Mouse (Mus musculus) embryonic fibroblast, embryonic 13.5 days (primary cell): ENCODE measurements around the gene Rtl5. TPM values are rescaled to one million over a fixed set of nuclear protein-coding genes. Genes with fewer than 3 reads are reported as not detected.

Experiments used
- H3K27ac ChIP-seq: 2 replicates; pipeline ENCODE4 v1.5.1; 2012; ENCODE audit warnings: low read length, control low read depth, inconsistent platforms; ENCODE audit not compliant: insufficient read depth
- H3K4me1 ChIP-seq: 2 replicates; pipeline ENCODE4 v1.6.1; 2011; ENCODE audit warnings: low read length; ENCODE audit not compliant: control insufficient read depth, insufficient read depth
- H3K4me3 ChIP-seq: 2 replicates; pipeline ENCODE4 v1.5.1; 2011; ENCODE audit warnings: mild to moderate bottlenecking, control low read depth, low read length; ENCODE audit not compliant: insufficient read depth
- CTCF ChIP-seq: IDR thresholded peaks from 2 replicates; pipeline ENCODE4 v1.5.1; 2011; ENCODE audit warnings: mild to moderate bottlenecking, control low read depth, low read length, moderate library complexity, borderline replicate concordance; ENCODE audit not compliant: insufficient read depth
- POLR2A ChIP-seq: IDR thresholded peaks from 2 replicates; pipeline ENCODE4 v1.6.1; 2011; ENCODE audit warnings: low read depth, mild to moderate bottlenecking, control low read depth, low read length, moderate library complexity
- polyA plus RNA-seq: library from polyadenylated mRNA; stranded (reverse); fragments of >200 nt; gene quantifications from 2 replicates; pipeline ENCODE4 v1.2.4, GENCODE M21; 2011; ENCODE audit warnings: low read depth; ENCODE audit not compliant: missing spikeins, insufficient read length

Rtl5 gene
- polyA plus RNA-seq, 1 experiment = 4.6 TPM

- Histone ChIP-seq H3K4me1 (no peaks in the 10 kb centered on the region), H3K4me3 (no peak overlapping the region), H3K27ac (no peak overlapping the region)
- TF ChIP-seq POLR2A (no peak), CTCF (no peak)
Observed at GRCm38 (mm10) chrX:102041562-102041961, 29.5 kb downstream of the Rtl5 start.

GRCm38 (mm10) chrX:102037506-102037905 lies 33.6 kb downstream of the Rtl5 start:
- no peak overlapping the region for H3K27ac ChIP-seq
- TF ChIP-seq POLR2A (no peak), CTCF (no peak)
- no peaks in the 10 kb centered on the region for H3K4me1 ChIP-seq
- H3K4me3 ChIP-seq = no peak overlapping the region

GRCm38 (mm10) chrX:102036866-102037361 lies 34.2 kb downstream of the Rtl5 start:
- TF ChIP-seq POLR2A = no peak
- Histone ChIP-seq H3K4me1 (no peaks in the 10 kb centered on the region), H3K4me3 (no peak overlapping the region), H3K27ac (no peak overlapping the region)

GRCm38 (mm10) chrX:102035671-102036070 lies 35.4 kb downstream of the Rtl5 start:
- Histone ChIP-seq H3K4me1 (no peaks in the 10 kb centered on the region), H3K4me3 (no peak overlapping the region), H3K27ac (no peak overlapping the region)
- no peak for TF ChIP-seq CTCF
- TF ChIP-seq POLR2A = no peak

DNA sequence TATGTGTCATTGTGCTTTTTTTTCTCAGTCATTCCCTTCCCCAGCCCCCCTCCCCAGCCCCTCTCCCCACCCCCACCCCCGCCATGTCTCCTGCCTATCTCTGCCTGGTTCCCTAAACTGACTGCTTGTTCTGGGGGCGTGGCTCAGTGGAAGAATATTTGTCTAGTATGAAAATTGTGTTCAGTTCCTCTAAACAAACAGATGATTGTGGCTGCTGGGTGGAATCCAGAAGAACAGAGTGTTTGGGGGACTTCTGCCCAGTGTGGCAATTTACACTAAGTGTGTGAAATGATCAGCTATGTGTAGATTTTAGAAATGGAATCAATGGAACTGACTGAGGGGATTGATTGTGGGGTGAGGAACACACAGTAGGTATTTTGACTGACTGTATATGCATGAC lies 37.5 kb downstream of the Rtl5 start:
- H3K4me1 ChIP-seq = no peaks in the 10 kb centered on the region
- TF ChIP-seq CTCF (no peak), POLR2A (no peak)
- no peak overlapping the region for H3K4me3 ChIP-seq
- no peak overlapping the region for H3K27ac ChIP-seq

DNA sequence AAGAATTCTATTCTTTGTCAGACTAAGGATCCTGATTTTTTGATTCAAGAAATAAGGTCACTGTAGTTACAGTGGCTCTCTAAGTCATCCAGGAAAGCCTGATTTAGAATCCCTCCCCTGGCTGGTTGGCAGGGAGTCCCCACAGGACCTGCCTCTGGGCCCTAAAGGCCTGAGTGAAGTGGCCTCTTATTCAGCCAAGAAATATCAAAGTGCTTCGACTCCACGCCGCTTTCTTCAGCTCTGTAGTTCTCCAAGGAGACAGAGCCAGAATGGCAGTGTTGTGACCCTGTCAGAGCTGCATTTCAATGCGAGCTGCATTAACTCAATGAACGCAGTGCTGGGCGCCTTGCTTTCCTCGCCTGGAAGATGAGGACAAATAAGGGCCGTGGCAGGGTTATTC lies 38.7 kb downstream of the Rtl5 start:
- TF ChIP-seq CTCF = no peak
- no peak for TF ChIP-seq POLR2A
- H3K4me3 ChIP-seq = no peak overlapping the region
- no peak overlapping the region for H3K27ac ChIP-seq
- H3K4me1 ChIP-seq = no peaks in the 10 kb centered on the region

GRCm38 (mm10) chrX:102031851-102032250 lies 39.3 kb downstream of the Rtl5 start:
- no peak for TF ChIP-seq CTCF
- H3K4me1 ChIP-seq = no peaks in the 10 kb centered on the region
- no peak overlapping the region for H3K4me3 ChIP-seq
- no peak overlapping the region for H3K27ac ChIP-seq

- H3K4me3 ChIP-seq = no peak overlapping the region
- no peaks in the 10 kb centered on the region for H3K4me1 ChIP-seq
- TF ChIP-seq POLR2A (no peak), CTCF (no peak)
Observed at GRCm38 (mm10) chrX:102024976-102025375, 46.1 kb downstream of the Rtl5 start.

GRCm38 (mm10) chrX:102019471-102020240 lies 51.4 kb downstream of the Rtl5 start:
- Histone ChIP-seq H3K4me3 (no peak overlapping the region), H3K27ac (no peak overlapping the region), H3K4me1 (no peaks in the 10 kb centered on the region)
- TF ChIP-seq CTCF (no peak), POLR2A (no peak)

More at GRCm38 (mm10) chrX:102024976-102025375, 46.1 kb downstream of the Rtl5 start:
- no peak overlapping the region for H3K27ac ChIP-seq

DNA sequence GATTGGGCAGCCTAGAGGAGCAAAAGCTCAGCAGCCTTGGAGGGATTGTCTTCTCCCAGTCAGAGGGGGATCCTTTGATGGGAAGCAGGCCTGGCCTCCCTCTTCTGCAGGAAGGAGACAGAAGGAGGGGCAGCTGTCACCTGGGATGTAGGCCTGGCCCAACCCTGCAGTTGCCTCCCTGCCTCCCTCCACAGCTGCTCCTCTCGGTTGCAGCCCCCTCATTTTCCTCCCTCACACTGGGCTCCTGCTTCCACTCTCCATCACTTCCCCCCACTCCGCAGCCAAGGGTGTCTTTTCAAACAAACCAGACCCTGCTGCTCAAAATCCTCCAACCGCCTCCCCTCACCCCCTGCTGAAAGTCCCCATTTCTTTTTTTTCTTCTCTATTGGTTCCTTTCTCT lies 52.2 kb downstream of the Rtl5 start:
- TF ChIP-seq POLR2A = no peak
- TF ChIP-seq CTCF = no peak
- Histone ChIP-seq H3K27ac (no peak overlapping the region), H3K4me1 (no peaks in the 10 kb centered on the region)

More for the DNA sequence above, 52.2 kb downstream of the Rtl5 start:
- no peak overlapping the region for H3K4me3 ChIP-seq
